Mouse (Mus musculus): Measurements from ENCODE around the gene Zkscan7. TPM values are rescaled to one million over a fixed set of nuclear protein-coding genes. Genes with fewer than 3 reads are reported as not detected.
"Not testable (repeated sequence)": the region's sequence is repeated elsewhere in the genome, so short reads cannot be mapped to it uniquely, and the experiment has no call there.

Zkscan7 gene
- polyA plus RNA-seq (2015; fragmentation: Nextera tagmentation; extraction: Ambion mirVana), result 3.7 and 4.9 TPM in 2 replicates

GRCm38 (mm10) chr9:122885385-122885784 lies at the start of gene Zkscan7:
Zkscan7 (plus strand) TSS chr9:122885685.
- Histone ChIP-seq H3K9me3 (no peaks in the 10 kb centered on the region), H3K36me3 (peaks cover 15% of the 10 kb centered on the region; the same call in 1 of the 2 replicates), H3K4me1 (peaks cover 4% of the 10 kb centered on the region; the same call in 1 of the 2 replicates), H3K4me2 (replicated peaks) (peak within 1 kb of the TSS; percentile 76), H3K27me3 (no peaks in the 10 kb centered on the region), H3K9ac (no peak within 1 kb of the TSS), H3K4me3 (peak within 1 kb of the TSS; percentile 76), H3K27ac (no peak within 1 kb of the TSS; the same call in 1 of the 2 replicates)
- WGBS, result 85% methylated on average over 3 of the region's 3 CpGs
- no peak for ATAC-seq (ENCODE audit: low FRiP score, low read depth)

GRCm38 (mm10) chr9:122836126-122836525 lies 49.4 kb upstream of the Zkscan7 start:
- Histone ChIP-seq H3K4me2 (replicated peaks) (peak overlapping the region; percentile 39; the same call in 1 of the 2 replicates), H3K4me1 (peaks cover 27% of the 10 kb centered on the region), H3K27me3 (no peaks in the 10 kb centered on the region), H3K9ac (no peak overlapping the region), H3K36me3 (peaks cover 22% of the 10 kb centered on the region), H3K4me3 (no peak overlapping the region), H3K27ac (peak overlapping the region; percentile 63), H3K9me3 (no peaks in the 10 kb centered on the region)
- peak; percentile 25; the same call in 1 of the 2 replicates for ATAC-seq (ENCODE audit: low FRiP score, low read depth)
- WGBS, result 39% methylated on average over 9 of the region's 9 CpGs

GRCm38 (mm10) chr9:122836790-122837189 lies 48.7 kb upstream of the Zkscan7 start:
- 21% methylated on average over 6 of the region's 6 CpGs for WGBS
- peak; percentile 88 for ATAC-seq (ENCODE audit: low FRiP score, low read depth)
- Histone ChIP-seq H3K27ac (peak overlapping the region; percentile 80), H3K27me3 (no peaks in the 10 kb centered on the region), H3K4me3 (no peak overlapping the region), H3K36me3 (peaks cover 19% of the 10 kb centered on the region), H3K9me3 (no peaks in the 10 kb centered on the region), H3K4me2 (replicated peaks) (peak overlapping the region; percentile 39), H3K9ac (no peak overlapping the region), H3K4me1 (peaks cover 27% of the 10 kb centered on the region)

GRCm38 (mm10) chr9:122837216-122837615 lies 48.3 kb upstream of the Zkscan7 start:
- Histone ChIP-seq H3K27me3 (no peaks in the 10 kb centered on the region), H3K9me3 (no peaks in the 10 kb centered on the region), H3K27ac (peak overlapping the region; percentile 80), H3K4me3 (no peak overlapping the region), H3K4me2 (replicated peaks) (peak overlapping the region; percentile 39), H3K4me1 (peaks cover 27% of the 10 kb centered on the region), H3K36me3 (peaks cover 19% of the 10 kb centered on the region), H3K9ac (no peak overlapping the region)
- ATAC-seq (ENCODE audit: low FRiP score, low read depth), result peak; percentile 53
- 80% methylated on average over 4 of the region's 4 CpGs for WGBS

- H3K4me1 ChIP-seq, result peaks cover 27% of the 10 kb centered on the region
- H3K9me3 ChIP-seq, result no peaks in the 10 kb centered on the region
- WGBS, result 25% methylated on average over 16 of the region's 16 CpGs
- H3K9ac ChIP-seq, result no peak overlapping the region
- no peak overlapping the region for H3K4me3 ChIP-seq
- H3K27me3 ChIP-seq, result no peaks in the 10 kb centered on the region
- peaks cover 16% of the 10 kb centered on the region for H3K36me3 ChIP-seq
- H3K27ac ChIP-seq, result peak overlapping the region; percentile 80
- peak overlapping the region; percentile 34 for H3K4me2 ChIP-seq (replicated peaks)
- ATAC-seq (ENCODE audit: low FRiP score, low read depth), result no peak
Observed at GRCm38 (mm10) chr9:122837680-122838079, 47.8 kb upstream of the Zkscan7 start.

- no peak within 1 kb of the TSS for H3K9ac ChIP-seq
- H3K36me3 ChIP-seq, result peaks cover 6% of the 10 kb centered on the region
- H3K4me1 ChIP-seq, result no peaks in the 10 kb centered on the region
- no peak within 1 kb of the TSS for H3K4me3 ChIP-seq
- ATAC-seq (ENCODE audit: low FRiP score, low read depth), result no peak
- H3K9me3 ChIP-seq, result peaks cover 5% of the 10 kb centered on the region; the same call in 1 of the 2 replicates
- H3K27ac ChIP-seq, result no peak within 1 kb of the TSS
- WGBS, result 76% methylated on average over 3 of the region's 3 CpGs
- no peak within 1 kb of the TSS for H3K4me2 ChIP-seq (replicated peaks)
- no peaks in the 10 kb centered on the region for H3K27me3 ChIP-seq
Observed at GRCm38 (mm10) chr9:122843760-122844159, 41.7 kb upstream of the Zkscan7 start, which contains the start of gene Gm35549. Gm35549 (minus strand) TSS chr9:122844035.

- WGBS, result 85% methylated on average over 3 of the region's 3 CpGs
- peaks cover 5% of the 10 kb centered on the region; the same call in 1 of the 2 replicates for H3K9me3 ChIP-seq
- H3K4me1 ChIP-seq, result no peaks in the 10 kb centered on the region
- peaks cover 23% of the 10 kb centered on the region for H3K36me3 ChIP-seq
- no peak overlapping the region for H3K4me3 ChIP-seq
- H3K4me2 ChIP-seq (replicated peaks), result no peak overlapping the region
- H3K27ac ChIP-seq, result no peak overlapping the region
- ATAC-seq (ENCODE audit: low FRiP score, low read depth), result no peak
- no peak overlapping the region for H3K9ac ChIP-seq
- H3K27me3 ChIP-seq, result no peaks in the 10 kb centered on the region
Observed at GRCm38 (mm10) chr9:122845621-122846020, 39.9 kb upstream of the Zkscan7 start.

- H3K4me1 ChIP-seq, result no peaks in the 10 kb centered on the region
- H3K27ac ChIP-seq, result no peak overlapping the region
- H3K27me3 ChIP-seq, result no peaks in the 10 kb centered on the region
- ATAC-seq (ENCODE audit: low FRiP score, low read depth), result no peak
- H3K9ac ChIP-seq, result no peak overlapping the region
- H3K9me3 ChIP-seq, result peaks cover 5% of the 10 kb centered on the region; the same call in 1 of the 2 replicates
- H3K4me2 ChIP-seq (replicated peaks), result no peak overlapping the region
- peaks cover 29% of the 10 kb centered on the region for H3K36me3 ChIP-seq
- H3K4me3 ChIP-seq, result no peak overlapping the region
Observed at GRCm38 (mm10) chr9:122846156-122846555, 39.3 kb upstream of the Zkscan7 start.

- not testable (repeated sequence) for H3K9ac ChIP-seq; ATAC-seq (ENCODE audit: low FRiP score, low read depth)
- WGBS, result 91% methylated on average over 7 of the region's 8 CpGs
Observed at GRCm38 (mm10) chr9:122847811-122848311, 37.6 kb upstream of the Zkscan7 start.

GRCm38 (mm10) chr9:122854526-122854925 lies 31.0 kb upstream of the Zkscan7 start:
- Histone ChIP-seq H3K9ac (no peak overlapping the region), H3K27ac (no peak overlapping the region), H3K9me3 (peaks cover 6% of the 10 kb centered on the region), H3K4me2 (replicated peaks) (no peak overlapping the region), H3K36me3 (peaks cover 95% of the 10 kb centered on the region), H3K4me3 (no peak overlapping the region), H3K4me1 (no peaks in the 10 kb centered on the region), H3K27me3 (no peaks in the 10 kb centered on the region)
- ATAC-seq (ENCODE audit: low FRiP score, low read depth), result no peak
- WGBS, result 93% methylated on average over 7 of the region's 7 CpGs

More at GRCm38 (mm10) chr9:122847811-122848311, 37.6 kb upstream of the Zkscan7 start:
- not testable (repeated sequence) for H3K27ac ChIP-seq; H3K27me3 ChIP-seq; H3K4me3 ChIP-seq; H3K4me1 ChIP-seq; H3K9me3 ChIP-seq; H3K4me2 ChIP-seq (replicated peaks)
- peaks cover 46% of the 10 kb centered on the region for H3K36me3 ChIP-seq

- H3K27ac ChIP-seq; H3K9ac ChIP-seq; H3K4me3 ChIP-seq; H3K27me3 ChIP-seq; H3K4me1 ChIP-seq; ATAC-seq (ENCODE audit: low FRiP score, low read depth); H3K4me2 ChIP-seq (replicated peaks): not testable (repeated sequence)
- peaks cover 12% of the 10 kb centered on the region for H3K9me3 ChIP-seq
- peaks cover 95% of the 10 kb centered on the region for H3K36me3 ChIP-seq
- WGBS, result 82% methylated on average over 2 of the region's 7 CpGs
Observed at GRCm38 (mm10) chr9:122855141-122855540, 30.3 kb upstream of the Zkscan7 start.

- no peak overlapping the region for H3K9ac ChIP-seq
- no peaks in the 10 kb centered on the region for H3K4me1 ChIP-seq
- no peak overlapping the region for H3K4me2 ChIP-seq (replicated peaks)
- H3K36me3 ChIP-seq, result peaks cover 95% of the 10 kb centered on the region
- no peaks in the 10 kb centered on the region for H3K27me3 ChIP-seq
- no peak overlapping the region for H3K27ac ChIP-seq
- H3K4me3 ChIP-seq, result no peak overlapping the region
- no peak for ATAC-seq (ENCODE audit: low FRiP score, low read depth)
- 96% methylated on average over 4 of the region's 4 CpGs for WGBS
- H3K9me3 ChIP-seq, result peaks cover 17% of the 10 kb centered on the region
Observed at GRCm38 (mm10) chr9:122855617-122856016, 29.9 kb upstream of the Zkscan7 start.

- Histone ChIP-seq H3K36me3 (peaks cover 95% of the 10 kb centered on the region), H3K4me1 (no peaks in the 10 kb centered on the region), H3K27me3 (no peaks in the 10 kb centered on the region), H3K9me3 (peaks cover 28% of the 10 kb centered on the region), H3K9ac (no peak overlapping the region), H3K4me2 (replicated peaks) (no peak overlapping the region), H3K4me3 (no peak overlapping the region), H3K27ac (no peak overlapping the region)
- 97% methylated on average over 3 of the region's 3 CpGs for WGBS
- no peak for ATAC-seq (ENCODE audit: low FRiP score, low read depth)
Observed at GRCm38 (mm10) chr9:122856716-122857115, 28.8 kb upstream of the Zkscan7 start.
